Comparison of ENCODE assay signal across 21 mouse cellular contexts in the genomic region with DNA sequence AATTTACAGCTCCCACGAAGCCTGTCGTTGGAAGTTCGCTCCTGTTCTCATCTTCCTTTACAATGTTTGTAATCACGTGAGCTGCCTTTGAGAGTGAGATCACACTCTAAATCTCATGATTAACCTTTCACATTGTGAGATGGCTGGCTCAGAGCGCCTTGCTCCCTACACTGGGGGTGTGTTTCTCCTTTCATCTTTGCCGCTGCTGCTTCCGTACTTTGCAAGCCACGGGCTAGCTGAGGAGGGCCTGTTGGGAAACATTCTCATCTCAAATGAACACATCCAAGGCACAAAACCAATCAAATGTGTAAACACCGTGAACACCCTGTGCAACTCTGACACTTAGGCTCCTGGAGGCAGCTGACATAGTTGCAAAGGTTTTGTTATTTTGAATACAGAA. TPM values are rescaled to one million over a fixed set of nuclear protein-coding genes. Genes with fewer than 3 reads are reported as not detected.
DNase-seq lines count a peak whose midpoint lies in the region; ATAC-seq and TF ChIP-seq lines count a peak whose summit lies in the region.
"Had no signal": no experiment of that assay in that cellular context is flagged by ENCODE, and none has a peak within 500 bp of the region (broad histone marks: within the 10 kb centered on the region; RNA-seq: fewer than 3 reads in every experiment).

No protein-coding gene starts in this region.

- H3K9me3 ChIP-seq in heart, embryonic 11.5 days (replicated peaks; ENCODE audit: control insufficient read depth, low read length): no peaks in the 10 kb centered on the region
- H3K9me3 ChIP-seq in midbrain, embryonic 12.5 days: no peaks in the 10 kb centered on the region
- H3K9me3 ChIP-seq in midbrain, postnatal 0 days (ENCODE audit: low read length): no peaks in the 10 kb centered on the region
- no peaks in the 10 kb centered on the region for H3K9me3 ChIP-seq in midbrain, embryonic 13.5 days
- H3K9me3 ChIP-seq: embryonic facial prominence, embryonic 12.5 days; lung, embryonic 15.5 days had no signal

- peaks cover 57% of the 10 kb centered on the region for H3K27me3 ChIP-seq in heart, embryonic 11.5 days (ENCODE audit: control insufficient read depth, insufficient read depth, low read length)
- peaks cover 76% of the 10 kb centered on the region for H3K27me3 ChIP-seq in midbrain, embryonic 12.5 days
- peaks cover 40% of the 10 kb centered on the region for H3K27me3 ChIP-seq in midbrain, postnatal 0 days (ENCODE audit: insufficient read depth, low read length)
- H3K27me3 ChIP-seq in midbrain, embryonic 13.5 days: peaks cover 76% of the 10 kb centered on the region

- H3K4me1 ChIP-seq in heart, embryonic 11.5 days (ENCODE audit: control insufficient read depth, insufficient read depth, low read length): peaks cover 3% of the 10 kb centered on the region; the same call in 1 of the 2 replicates
- peaks cover 23% of the 10 kb centered on the region for H3K4me1 ChIP-seq in midbrain, embryonic 12.5 days
- H3K4me1 ChIP-seq in midbrain, postnatal 0 days (ENCODE audit: insufficient read depth, low read length): no peaks in the 10 kb centered on the region
- H3K4me1 ChIP-seq in midbrain, embryonic 13.5 days (replicated peaks): peaks cover 28% of the 10 kb centered on the region
- H3K4me1 ChIP-seq: embryonic facial prominence, embryonic 12.5 days; lung, embryonic 15.5 days had no signal

- DNase-seq in heart, postnatal 25 days (ENCODE audit: low spot score): no peak
- DNase-seq in midbrain, postnatal 0 days (ENCODE audit: low spot score): no peak
- DNase-seq in embryo, embryonic 10 days (ENCODE audit: low spot score): peak; percentile 78
- DNase-seq in cerebellum, postnatal 14 days: no peak
- no peak for DNase-seq in spleen, postnatal 14 days (ENCODE audit: low spot score in 2 of 2)
- DNase-seq: adrenal gland, postnatal 36 days; cerebellum, adult 9-11 months; heart, postnatal 14 days; liver; thymus, adult 18-20 months had no signal

- ATAC-seq in heart, embryonic 11.5 days (replicated peaks; ENCODE audit: insufficient number of reproducible peaks, low FRiP score, low TSS enrichment): no peak
- peak; percentile 64 for ATAC-seq in midbrain, embryonic 12.5 days (ENCODE audit: low FRiP score, low read depth)
- no peak for ATAC-seq in midbrain, postnatal 0 days (ENCODE audit: low FRiP score)
- no peak for ATAC-seq in midbrain, embryonic 13.5 days
- ATAC-seq: activated CD4-positive, CD25-positive, alpha-beta regulatory T cell, adult 4 months had no signal

- H3K4me3 ChIP-seq in heart, embryonic 11.5 days (ENCODE audit: low read depth, low read length): no peak overlapping the region
- no peak overlapping the region for H3K4me3 ChIP-seq in midbrain, embryonic 12.5 days
- no peak overlapping the region for H3K4me3 ChIP-seq in midbrain, postnatal 0 days (ENCODE audit: low read depth, low read length)
- no peak overlapping the region for H3K4me3 ChIP-seq in midbrain, embryonic 13.5 days (replicated peaks)
- H3K4me3 ChIP-seq: embryonic facial prominence, embryonic 12.5 days; lung, embryonic 15.5 days had no signal

- H3K9ac ChIP-seq in heart, embryonic 11.5 days (ENCODE audit: low read depth, low read length): no peak overlapping the region
- peak overlapping the region; percentile 41 for H3K9ac ChIP-seq in midbrain, embryonic 12.5 days (replicated peaks)
- H3K9ac ChIP-seq in midbrain, postnatal 0 days (replicated peaks; ENCODE audit: low read length, poor library complexity, severe bottlenecking): no peak overlapping the region
- no peak overlapping the region for H3K9ac ChIP-seq in midbrain, embryonic 13.5 days (replicated peaks)
- H3K9ac ChIP-seq: embryonic facial prominence, embryonic 12.5 days; lung, embryonic 15.5 days had no signal

- intact Hi-C loops in heart, postnatal 25 days (cut with DNase I): loop anchor here (10.0 kb wide), 1 partner anchor 48 kb away; no protein-coding TSS in a partner anchor

- H3K4me2 ChIP-seq in heart, embryonic 11.5 days: peak overlapping the region; percentile 11; the same call in 1 of the 2 replicates
- peak overlapping the region; percentile 26 for H3K4me2 ChIP-seq in midbrain, embryonic 12.5 days (replicated peaks)
- H3K4me2 ChIP-seq in midbrain, postnatal 0 days (ENCODE audit: low read depth, low read length, poor library complexity, severe bottlenecking): no peak overlapping the region
- peak overlapping the region; percentile 5 for H3K4me2 ChIP-seq in midbrain, embryonic 13.5 days (replicated peaks)
- H3K4me2 ChIP-seq: embryonic facial prominence, embryonic 12.5 days; lung, embryonic 15.5 days had no signal

- no peaks in the 10 kb centered on the region for H3K36me3 ChIP-seq in heart, embryonic 11.5 days (ENCODE audit: control insufficient read depth, insufficient read depth, low read length)
- H3K36me3 ChIP-seq in midbrain, embryonic 12.5 days: no peaks in the 10 kb centered on the region
- H3K36me3 ChIP-seq in midbrain, postnatal 0 days (ENCODE audit: insufficient read depth, low read length): no peaks in the 10 kb centered on the region
- no peaks in the 10 kb centered on the region for H3K36me3 ChIP-seq in midbrain, embryonic 13.5 days
- H3K36me3 ChIP-seq: embryonic facial prominence, embryonic 12.5 days; lung, embryonic 15.5 days had no signal

- no peak for TF ChIP-seq CTCF in midbrain, postnatal 0 days (IDR thresholded peaks at IDR 0.05)

- H3K27ac ChIP-seq in heart, embryonic 11.5 days (ENCODE audit: low read depth, low read length): no peak overlapping the region
- H3K27ac ChIP-seq in midbrain, embryonic 12.5 days (replicated peaks): peak overlapping the region; percentile 46
- H3K27ac ChIP-seq in midbrain, postnatal 0 days (ENCODE audit: low read depth, low read length): no peak overlapping the region
- no peak overlapping the region for H3K27ac ChIP-seq in midbrain, embryonic 13.5 days
- H3K27ac ChIP-seq: embryonic facial prominence, embryonic 12.5 days; lung, embryonic 15.5 days had no signal

- WGBS in heart, embryonic 11.5 days (ENCODE audit: insufficient replicate concordance): 2% methylated on average over 9 of the region's 9 CpGs
- 0% methylated on average over 9 of the region's 9 CpGs for WGBS in midbrain, embryonic 12.5 days
- 7% methylated on average over 9 of the region's 9 CpGs for WGBS in midbrain, postnatal 0 days
- WGBS in midbrain, embryonic 13.5 days: 1% methylated on average over 9 of the region's 9 CpGs

RNA-seq across cellular contexts. Expression of gene Dbx1, which starts 40.5 kb away (rescaled TPM):
- polyA plus RNA-seq in heart, embryonic 11.5 days (2014; fragmentation: Nextera tagmentation; extraction: Ambion mirVana): not detected in 2 replicates
- total RNA-seq in heart, postnatal 25 days (2021): not detected
- 176 and 184 TPM in 2 replicates for polyA plus RNA-seq in midbrain, embryonic 12.5 days (2016; fragmentation: Nextera tagmentation; extraction: Ambion mirVana)
- 0.77 and 1.6 TPM in 2 replicates for total RNA-seq in midbrain, postnatal 0 days (2014; rRNA removed)
- 0.84 and 1.2 TPM in 2 replicates for polyA plus RNA-seq in midbrain, postnatal 0 days (2015; fragmentation: Nextera tagmentation; extraction: Ambion mirVana)
- polyA plus RNA-seq in midbrain, embryonic 13.5 days (2015; fragmentation: Nextera tagmentation; extraction: Ambion mirVana): 78.5 and 84.6 TPM in 2 replicates
- total RNA-seq: adrenal gland, postnatal 36 days; gastrocnemius, adult 8-10 months; heart, adult 8-10 months; heart, postnatal 14 days; left cerebral cortex, adult 8-10 months; megakaryocyte progenitor cell, adult 5-6 weeks had no signal
- polyA plus RNA-seq: activated CD4-positive, CD25-positive, alpha-beta regulatory T cell, adult 4 months; kidney, embryonic 14.5 days; lung, embryonic 15.5 days had no signal

Comparison
In these comparisons a context has a peak if more than half of its experiments do, and no peak if none do; other contexts are left out.
1. RNA of gene Dbx1, which starts 40.5 kb away (polyA plus RNA-seq): 176 to 184 TPM in midbrain, embryonic 12.5 days and 78.5 to 84.6 TPM in midbrain, embryonic 13.5 days; 0.84 to 1.2 TPM in midbrain, postnatal 0 days and not detected in heart, embryonic 11.5 days; every median in the first group is over 10 times any median in the second.